Mouse (Mus musculus): Measurements from ENCODE around the gene Midn.

DNA sequence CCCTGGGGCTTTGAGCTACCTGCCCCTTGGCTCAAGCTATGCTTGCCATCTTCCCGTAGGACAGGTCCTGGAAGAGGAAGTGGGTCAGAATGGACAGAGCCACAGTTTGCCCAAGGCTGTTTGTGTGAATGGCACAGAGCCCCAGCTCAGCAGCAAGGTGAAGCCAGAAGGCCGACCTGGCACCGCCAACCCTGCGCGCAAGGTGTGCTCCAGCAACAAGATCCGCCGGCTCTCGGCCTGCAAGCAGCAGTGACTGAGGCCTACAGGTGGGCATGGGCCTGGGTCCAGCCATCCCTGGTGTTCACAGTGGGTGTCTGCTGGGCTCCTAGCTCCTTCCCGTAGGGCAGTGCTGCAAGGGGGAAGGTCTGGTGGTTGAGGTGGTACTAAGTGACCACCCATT lies 18.2 kb upstream of the Midn start:
- no peak for TF ChIP-seq GATA1 (IDR thresholded peaks at IDR 0.05; ENCODE audit: borderline replicate concordance, low read length)
- no peak for TF ChIP-seq FLI1 (IDR thresholded peaks at IDR 0.05; ENCODE audit: low read length)
